Mouse (Mus musculus) midbrain, postnatal 0 days (tissue): ENCODE measurements around the gene Lin28b. TPM values are rescaled to one million over a fixed set of nuclear protein-coding genes. Genes with fewer than 3 reads are reported as not detected.
A peak's percentile ranks its signal among the peaks of the same experiment; 100 is the strongest.

Experiments
- ATAC-seq: fragments of 200-750 bp; cut with Nextera tagmentation; 2 replicates; pipeline ENCODE4 v1.8.0; 2017; ENCODE audit warnings: moderate number of reproducible peaks, mild to moderate bottlenecking, moderate TSS enrichment, moderate library complexity; ENCODE audit not compliant: low FRiP score
- DNase-seq: peaks from one replicate; pipeline ENCODE4 v3.0.0-alpha.2; 2015; ENCODE audit warnings: low spot score
- H3K27ac ChIP-seq: fragments of 300-500 bp; sonication (generic); 2 replicates; pipeline ENCODE4 v1.5.1; 2014; ENCODE audit warnings: low read depth, mild to moderate bottlenecking, low read length, mixed read lengths
- H3K27me3 ChIP-seq: fragments of 300-500 bp; sonication (generic); 2 replicates; pipeline ENCODE4 v1.6.1; 2014; ENCODE audit warnings: low read length, control low read depth, mixed read lengths; ENCODE audit not compliant: insufficient read depth
- H3K36me3 ChIP-seq: fragments of 300-500 bp; sonication (generic); 2 replicates; pipeline ENCODE4 v1.6.1; 2014; ENCODE audit warnings: low read length, control low read depth, mixed read lengths; ENCODE audit not compliant: insufficient read depth
- H3K4me1 ChIP-seq: fragments of 300-500 bp; sonication (generic); 2 replicates; pipeline ENCODE4 v1.6.1; 2014; ENCODE audit warnings: mild to moderate bottlenecking, control low read depth, antibody characterized with exemption, low read length, mixed read lengths; ENCODE audit not compliant: insufficient read depth
- H3K4me2 ChIP-seq: fragments of 300-500 bp; sonication (generic); 2 replicates; pipeline ENCODE4 v1.6.1; 2014; ENCODE audit warnings: low read depth, mild to moderate bottlenecking, low read length, mixed read lengths; ENCODE audit not compliant: poor library complexity, severe bottlenecking
- H3K4me3 ChIP-seq: fragments of 300-500 bp; sonication (generic); 2 replicates; pipeline ENCODE4 v1.5.1; 2014; ENCODE audit warnings: low read depth, mild to moderate bottlenecking, low read length, moderate library complexity
- H3K9ac ChIP-seq: fragments of 300-500 bp; sonication (generic); replicated peaks from 2 replicates; pipeline ENCODE4 v1.6.1; 2014; ENCODE audit warnings: mild to moderate bottlenecking, low read length, moderate library complexity, mixed read lengths; ENCODE audit not compliant: poor library complexity, severe bottlenecking
- H3K9me3 ChIP-seq: fragments of 300-500 bp; sonication (generic); 2 replicates; pipeline ENCODE4 v1.6.1; 2016; ENCODE audit warnings: low read length, control low read depth
- CTCF ChIP-seq: IDR thresholded peaks from 2 replicates; pipeline ENCODE4 v1.5.1; 2016; ENCODE audit warnings: antibody characterized with exemption, mild to moderate bottlenecking
- WGBS: fragments of 180-500 bp; shearing (Covaris S2); extraction: QIAGEN DNeasy Blood & Tissue Kit; methylation state at CpG from one replicate; pipeline ENCODE4 v1.1.7; 2014; 5-methylcytosine and 5-hydroxymethylcytosine counted together
- polyA plus RNA-seq: library from polyadenylated mRNA; unstranded; fragments of >200 nt; fragmentation: Nextera tagmentation; extraction: Ambion mirVana; gene quantifications from 2 replicates; pipeline ENCODE4 v1.2.1, GENCODE M21; 2015
- total RNA-seq: library from RNA; depleted of rRNA; stranded (reverse); fragments of >200 nt; gene quantifications from 2 replicates; pipeline ENCODE4 v1.2.3, GENCODE M21; 2014

Gene Lin28b
- total and polyA plus RNA-seq, 2 experiments from 2014 or later, result 4.4 to 9.0 TPM

DNA sequence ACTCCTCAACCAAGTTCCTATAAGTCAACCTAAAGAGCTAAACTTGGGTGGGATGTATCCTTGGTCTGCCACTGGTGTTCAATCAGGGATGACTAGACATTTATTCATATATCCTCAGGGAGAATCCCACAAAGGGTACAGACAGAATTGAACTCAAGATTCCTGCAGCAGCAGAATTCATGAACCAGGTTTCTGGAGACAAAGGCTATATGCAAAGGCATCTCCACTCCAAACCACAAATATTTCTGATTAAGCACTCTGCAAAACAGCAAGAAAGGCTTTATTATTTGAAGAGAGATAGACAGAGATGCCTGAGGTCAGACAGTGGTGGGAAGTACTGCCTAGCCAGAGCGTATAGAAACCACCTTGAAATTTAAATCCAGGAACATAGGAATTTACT is 88.0 kb downstream of the Lin28b start:
- WGBS, result 81% methylated on average over 1 of the region's 1 CpGs
- ATAC-seq, result no peak

DNA sequence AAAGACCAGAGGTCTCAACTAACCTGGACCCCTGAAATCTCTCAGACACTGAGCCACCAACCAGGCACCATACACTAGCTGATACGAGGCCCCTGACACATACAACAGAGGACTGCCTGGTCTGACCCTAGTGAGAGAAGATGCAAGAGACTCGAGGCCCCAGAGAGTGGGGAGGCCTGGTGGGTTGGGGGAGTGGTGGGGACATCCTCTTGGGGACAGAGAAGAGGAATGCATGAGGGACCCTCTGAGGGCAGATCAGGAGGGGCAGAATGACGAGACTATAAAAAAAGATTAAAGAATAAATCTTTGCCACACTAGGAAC is 103.6 kb downstream of the Lin28b start:
- 0 out of 2 replicates have a peak, but pooled peaks cover 4% of the 10 kb centered on the region for H3K36me3 ChIP-seq
- H3K9ac ChIP-seq, result no peak overlapping the region
- no peak for ATAC-seq
- TF ChIP-seq CTCF, result no peak
- no peak overlapping the region for H3K27ac ChIP-seq
- no peaks in the 10 kb centered on the region for H3K4me1 ChIP-seq
- H3K27me3 ChIP-seq, result no peaks in the 10 kb centered on the region
- DNase-seq, result no peak
- no peak overlapping the region for H3K4me3 ChIP-seq
- H3K9me3 ChIP-seq, result no peaks in the 10 kb centered on the region
- 50% methylated on average over 3 of the region's 3 CpGs for WGBS
- no peak overlapping the region for H3K4me2 ChIP-seq

More for the DNA sequence above, 88.0 kb downstream of the Lin28b start:
- H3K27me3 ChIP-seq, result no peaks in the 10 kb centered on the region
- no peak for DNase-seq
- no peak overlapping the region for H3K27ac ChIP-seq
- H3K4me1 ChIP-seq, result no peaks in the 10 kb centered on the region
- no peak for TF ChIP-seq CTCF
- H3K9me3 ChIP-seq, result no peaks in the 10 kb centered on the region
- H3K9ac ChIP-seq, result no peak overlapping the region
- H3K36me3 ChIP-seq, result no peaks in the 10 kb centered on the region
- no peak overlapping the region for H3K4me3 ChIP-seq
- no peak overlapping the region for H3K4me2 ChIP-seq

GRCm38 (mm10) chr10:45381937-45382636 is 104.1 kb downstream of the Lin28b start:
- Histone ChIP-seq H3K4me1 (no peaks in the 10 kb centered on the region), H3K9ac (no peak overlapping the region), H3K27ac (no peak overlapping the region), H3K36me3 (0 out of 2 replicates have a peak, but pooled peaks cover 4% of the 10 kb centered on the region), H3K4me2 (no peak overlapping the region), H3K4me3 (no peak overlapping the region), H3K9me3 (no peaks in the 10 kb centered on the region), H3K27me3 (no peaks in the 10 kb centered on the region)
- ATAC-seq (0 out of 2 replicates have a peak, but pooled peaks have one; percentile 20), DNase-seq (peak; percentile 55)
- peak; percentile 72 for TF ChIP-seq CTCF

- TF ChIP-seq CTCF, result no peak
- Histone ChIP-seq H3K4me2 (no peak overlapping the region), H3K9me3 (no peaks in the 10 kb centered on the region), H3K27ac (no peak overlapping the region), H3K4me1 (no peaks in the 10 kb centered on the region), H3K36me3 (0 out of 2 replicates have a peak, but pooled peaks cover 4% of the 10 kb centered on the region), H3K4me3 (no peak overlapping the region), H3K27me3 (no peaks in the 10 kb centered on the region), H3K9ac (no peak overlapping the region)
- DNase-seq, result no peak
- WGBS, result 86% methylated on average over 3 of the region's 3 CpGs
- no peak for ATAC-seq
Measured at GRCm38 (mm10) chr10:45378269-45378668, 107.9 kb downstream of the Lin28b start.

DNA sequence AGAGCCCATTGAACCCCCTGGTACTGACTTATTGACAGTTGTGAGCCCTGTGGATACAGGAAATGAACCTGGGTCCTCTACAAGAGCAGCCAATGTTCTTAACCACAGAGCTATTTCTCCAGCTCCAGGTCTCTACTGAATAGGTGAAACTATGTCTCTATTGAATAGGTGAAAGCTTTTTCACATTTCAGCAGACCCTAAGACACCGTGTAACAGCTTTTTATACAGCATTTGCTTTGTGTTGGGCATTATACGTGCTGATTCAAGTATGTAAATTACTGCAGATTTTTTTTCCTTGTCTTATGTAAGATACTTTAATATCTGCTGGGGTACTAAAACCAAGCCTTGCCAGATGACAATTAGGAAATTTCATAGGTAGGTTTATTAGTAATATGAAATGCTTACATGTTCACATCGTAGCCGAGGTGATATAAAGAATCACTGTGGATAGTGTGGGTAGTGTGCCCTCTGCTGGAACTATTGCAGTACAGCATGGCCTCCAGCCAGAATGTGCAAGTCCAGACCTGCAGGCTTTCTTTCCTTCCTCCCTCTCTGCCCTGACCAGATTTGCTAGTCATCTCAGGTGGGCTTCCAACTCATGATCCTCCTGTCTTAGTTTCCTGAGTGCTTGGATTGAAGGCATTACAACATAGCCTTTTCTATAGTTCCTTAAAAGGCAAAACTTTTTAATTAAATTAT is 113.1 kb downstream of the Lin28b start:
- 28% methylated on average over 4 of the region's 4 CpGs for WGBS
- Histone ChIP-seq H3K4me2 (no peak overlapping the region), H3K4me3 (no peak overlapping the region), H3K9me3 (no peaks in the 10 kb centered on the region), H3K27ac (no peak overlapping the region), H3K36me3 (no peaks in the 10 kb centered on the region), H3K4me1 (no peaks in the 10 kb centered on the region), H3K9ac (no peak overlapping the region), H3K27me3 (no peaks in the 10 kb centered on the region)
- DNase-seq (peak; percentile 88), ATAC-seq (peak; percentile 68; the same call in 1 of the 2 replicates)
- peak; percentile 96 for TF ChIP-seq CTCF

GRCm38 (mm10) chr10:45370545-45370944 is 115.7 kb downstream of the Lin28b start:
- H3K9ac ChIP-seq, result no peak overlapping the region
- no peak overlapping the region for H3K4me3 ChIP-seq
- no peaks in the 10 kb centered on the region for H3K27me3 ChIP-seq
- H3K27ac ChIP-seq, result no peak overlapping the region
- ATAC-seq, result no peak
- no peak overlapping the region for H3K4me2 ChIP-seq
- no peak for TF ChIP-seq CTCF
- H3K36me3 ChIP-seq, result no peaks in the 10 kb centered on the region
- no peak for DNase-seq
- no peaks in the 10 kb centered on the region for H3K9me3 ChIP-seq
- H3K4me1 ChIP-seq, result no peaks in the 10 kb centered on the region
- WGBS, result 88% methylated on average over 2 of the region's 2 CpGs
